Mouse (Mus musculus) testis, adult 2 months (tissue): ENCODE measurements at regions not wholly inside any gene's neighbourhood (a gene's known extent, or its start where the extent isn't known, plus 50 kb on each side); places are given as distances from the start of the nearest gene placed in this dataset.

Source experiments
- CTCF ChIP-seq: fragments of 200-500 bp; IDR thresholded peaks from 2 replicates; pipeline ENCODE4 v1.5.1; 2012; ENCODE audit warnings: low read depth, mild to moderate bottlenecking, inconsistent platforms, low read length, moderate library complexity; ENCODE audit not compliant: control insufficient read depth, insufficient read depth, insufficient replicate concordance
- POLR2A ChIP-seq: fragments of 200-500 bp; IDR thresholded peaks from 2 replicates; pipeline ENCODE4 v1.6.1; 2012; ENCODE audit warnings: low read depth, mild to moderate bottlenecking, inconsistent platforms, low read length, moderate library complexity; ENCODE audit not compliant: control insufficient read depth

DNA sequence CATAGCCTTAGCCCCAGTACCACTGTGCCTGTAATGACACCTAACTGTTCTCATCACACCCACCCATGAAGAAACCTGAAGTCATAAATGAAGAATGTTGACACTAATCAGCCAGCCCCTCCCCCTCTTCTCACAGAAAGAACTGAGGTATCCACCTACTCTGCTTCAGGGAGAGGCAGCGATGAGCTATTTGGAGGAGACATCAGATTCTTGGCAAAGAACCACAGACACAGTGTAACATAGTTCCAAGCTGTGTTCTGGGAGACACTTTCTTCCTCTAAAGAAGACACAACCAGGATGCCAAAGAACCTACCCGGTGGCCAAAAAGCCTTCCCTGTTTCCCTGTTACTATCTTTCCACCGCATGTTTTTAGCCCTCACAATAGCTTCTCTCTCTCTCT, 307.8 kb upstream of the Jarid2 start:
- TF ChIP-seq POLR2A = no peak
- TF ChIP-seq CTCF = no peak
